Mouse (Mus musculus) cortical plate, adult 2 months (tissue): ENCODE measurements at regions not wholly inside any gene's neighbourhood (a gene's known extent, or its start where the extent isn't known, plus 50 kb on each side); places are given as distances from the start of the nearest gene placed in this dataset.
"Not testable (repeated sequence)": the region's sequence is repeated elsewhere in the genome, so short reads cannot be mapped to it uniquely, and the experiment has no call there.

Experiments used
- CTCF ChIP-seq: fragments of 200-500 bp; IDR thresholded peaks from 2 replicates; pipeline ENCODE4 v1.5.1; 2011; ENCODE audit warnings: mild to moderate bottlenecking, control low read depth, low read length; ENCODE audit not compliant: insufficient read depth; ENCODE audit errors: extremely low read depth
- POLR2A ChIP-seq: fragments of 200-500 bp; IDR thresholded peaks from 2 replicates; pipeline ENCODE4 v1.6.1; 2011; ENCODE audit warnings: mild to moderate bottlenecking, low read length, control low read depth; ENCODE audit not compliant: insufficient read depth; ENCODE audit errors: extremely low read depth

DNA sequence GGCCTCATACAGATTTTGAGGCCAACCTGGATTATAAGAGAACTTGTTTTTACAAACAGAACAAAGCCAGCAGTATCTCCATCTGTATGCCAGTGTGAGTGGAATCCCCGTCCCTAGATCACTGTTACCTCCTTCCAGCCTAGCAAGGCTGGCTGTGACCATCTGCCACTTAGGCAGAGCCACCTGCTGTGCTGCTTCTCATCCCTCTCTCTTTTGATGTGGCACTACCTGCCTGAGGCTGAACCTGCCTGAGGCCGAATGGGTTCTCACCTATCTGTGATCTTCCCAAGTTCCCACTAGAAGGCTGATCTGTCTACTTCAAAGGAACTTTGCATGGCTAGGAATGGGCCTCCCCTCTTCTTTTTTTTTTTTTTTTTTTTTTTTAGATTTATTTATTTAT lies 55.4 kb upstream of the Trim24 start:
- TF ChIP-seq CTCF, POLR2A: not testable (repeated sequence)
